Mouse (Mus musculus): ENCODE measurements around the gene Tpcn2. TPM values are rescaled to one million over a fixed set of nuclear protein-coding genes. Genes with fewer than 3 reads are reported as not detected.

Gene Tpcn2
- polyA plus RNA-seq, 1 experiment from 2014 or later = 5.4 TPM

GRCm38 (mm10) chr7:145287410-145287809, 3.6 kb upstream of the Tpcn2 start:
- Histone ChIP-seq H3K4me2 (ENCODE audit: low read depth, low read length) (no peak overlapping the region), H3K4me1 (ENCODE audit: control insufficient read depth, insufficient read depth, low read length) (peaks cover 16% of the 10 kb centered on the region), H3K9me3 (replicated peaks; ENCODE audit: control insufficient read depth, low read length) (no peaks in the 10 kb centered on the region), H3K27ac (ENCODE audit: low read length) (no peak overlapping the region), H3K9ac (ENCODE audit: low read length) (no peak overlapping the region), H3K4me3 (ENCODE audit: low read length) (no peak overlapping the region), H3K36me3 (ENCODE audit: control insufficient read depth, insufficient read depth) (no peaks in the 10 kb centered on the region), H3K27me3 (ENCODE audit: control insufficient read depth, insufficient read depth, low read length) (no peaks in the 10 kb centered on the region)
- WGBS = 40% methylated on average over 6 of the region's 6 CpGs
- no peak for ATAC-seq (replicated peaks; ENCODE audit: extremely low read depth, insufficient read depth, low FRiP score)

- no peaks in the 10 kb centered on the region for H3K27me3 ChIP-seq (ENCODE audit: control insufficient read depth, insufficient read depth, low read length)
- H3K9me3 ChIP-seq (replicated peaks; ENCODE audit: control insufficient read depth, low read length) = no peaks in the 10 kb centered on the region
- no peak overlapping the region for H3K9ac ChIP-seq (ENCODE audit: low read length)
- H3K27ac ChIP-seq (ENCODE audit: low read length) = no peak overlapping the region
- no peaks in the 10 kb centered on the region for H3K36me3 ChIP-seq (ENCODE audit: control insufficient read depth, insufficient read depth)
- H3K4me2 ChIP-seq (ENCODE audit: low read depth, low read length) = no peak overlapping the region
- H3K4me1 ChIP-seq (ENCODE audit: control insufficient read depth, insufficient read depth, low read length) = peaks cover 16% of the 10 kb centered on the region
- ATAC-seq (replicated peaks; ENCODE audit: extremely low read depth, insufficient read depth, low FRiP score) = no peak
- no peak overlapping the region for H3K4me3 ChIP-seq (ENCODE audit: low read length)
- 83% methylated on average over 4 of the region's 4 CpGs for WGBS
These were observed 1.7 kb upstream of the Tpcn2 start for GRCm38 (mm10) chr7:145285476-145285875.

GRCm38 (mm10) chr7:145284293-145284692, 482 bp upstream of the Tpcn2 start:
- no peak overlapping the region for H3K9ac ChIP-seq (ENCODE audit: low read length)
- H3K4me2 ChIP-seq (ENCODE audit: low read depth, low read length) = peak overlapping the region; percentile 80
- no peaks in the 10 kb centered on the region for H3K27me3 ChIP-seq (ENCODE audit: control insufficient read depth, insufficient read depth, low read length)
- 59% methylated on average over 3 of the region's 3 CpGs for WGBS
- no peaks in the 10 kb centered on the region for H3K9me3 ChIP-seq (replicated peaks; ENCODE audit: control insufficient read depth, low read length)
- peaks cover 14% of the 10 kb centered on the region for H3K4me1 ChIP-seq (ENCODE audit: control insufficient read depth, insufficient read depth, low read length)
- H3K27ac ChIP-seq (ENCODE audit: low read length) = no peak overlapping the region
- no peak for ATAC-seq (replicated peaks; ENCODE audit: extremely low read depth, insufficient read depth, low FRiP score)
- H3K36me3 ChIP-seq (ENCODE audit: control insufficient read depth, insufficient read depth) = 0 out of 2 replicates have a peak, but pooled peaks cover 3% of the 10 kb centered on the region
- H3K4me3 ChIP-seq (ENCODE audit: low read length) = peak overlapping the region; percentile 61

- Histone ChIP-seq H3K4me3 (ENCODE audit: low read length) (peak overlapping the region; percentile 61), H3K36me3 (ENCODE audit: control insufficient read depth, insufficient read depth) (peaks cover 7% of the 10 kb centered on the region; the same call in 1 of the 2 replicates), H3K4me2 (ENCODE audit: low read depth, low read length) (peak overlapping the region; percentile 80), H3K27me3 (ENCODE audit: control insufficient read depth, insufficient read depth, low read length) (no peaks in the 10 kb centered on the region), H3K9ac (ENCODE audit: low read length) (peak overlapping the region; percentile 80), H3K9me3 (replicated peaks; ENCODE audit: control insufficient read depth, low read length) (no peaks in the 10 kb centered on the region), H3K27ac (ENCODE audit: low read length) (no peak overlapping the region; the same call in 1 of the 2 replicates), H3K4me1 (ENCODE audit: control insufficient read depth, insufficient read depth, low read length) (peaks cover 14% of the 10 kb centered on the region)
- whole genome bisulfite sequencing = 54% methylated on average over 4 of the region's 4 CpGs
- ATAC-seq (replicated peaks; ENCODE audit: extremely low read depth, insufficient read depth, low FRiP score) = no peak
These were observed 770 bp downstream of the Tpcn2 start for GRCm38 (mm10) chr7:145283041-145283440.

GRCm38 (mm10) chr7:145281396-145281795, 2.4 kb downstream of the Tpcn2 start:
- H3K27me3 ChIP-seq (ENCODE audit: control insufficient read depth, insufficient read depth, low read length) = no peaks in the 10 kb centered on the region
- no peak overlapping the region for H3K4me2 ChIP-seq (ENCODE audit: low read depth, low read length)
- H3K9me3 ChIP-seq (replicated peaks; ENCODE audit: control insufficient read depth, low read length) = no peaks in the 10 kb centered on the region
- no peak for ATAC-seq (replicated peaks; ENCODE audit: extremely low read depth, insufficient read depth, low FRiP score)
- H3K9ac ChIP-seq (ENCODE audit: low read length) = no peak overlapping the region
- peaks cover 12% of the 10 kb centered on the region; the same call in 1 of the 2 replicates for H3K36me3 ChIP-seq (ENCODE audit: control insufficient read depth, insufficient read depth)
- no peak overlapping the region for H3K27ac ChIP-seq (ENCODE audit: low read length)
- WGBS = 83% methylated on average over 4 of the region's 4 CpGs
- H3K4me1 ChIP-seq (ENCODE audit: control insufficient read depth, insufficient read depth, low read length) = peaks cover 8% of the 10 kb centered on the region
- H3K4me3 ChIP-seq (ENCODE audit: low read length) = no peak overlapping the region

GRCm38 (mm10) chr7:145275488-145275887, 8.3 kb downstream of the Tpcn2 start:
- Histone ChIP-seq H3K4me1 (ENCODE audit: control insufficient read depth, insufficient read depth, low read length) (no peaks in the 10 kb centered on the region), H3K4me2 (ENCODE audit: low read depth, low read length) (no peak overlapping the region), H3K27me3 (ENCODE audit: control insufficient read depth, insufficient read depth, low read length) (no peaks in the 10 kb centered on the region), H3K9ac (ENCODE audit: low read length) (no peak overlapping the region), H3K4me3 (ENCODE audit: low read length) (no peak overlapping the region), H3K36me3 (ENCODE audit: control insufficient read depth, insufficient read depth) (peaks cover 33% of the 10 kb centered on the region), H3K27ac (ENCODE audit: low read length) (no peak overlapping the region), H3K9me3 (replicated peaks; ENCODE audit: control insufficient read depth, low read length) (no peaks in the 10 kb centered on the region)
- no peak for ATAC-seq (replicated peaks; ENCODE audit: extremely low read depth, insufficient read depth, low FRiP score)
- WGBS = 83% methylated on average over 3 of the region's 3 CpGs

GRCm38 (mm10) chr7:145270955-145271354, 12.9 kb downstream of the Tpcn2 start:
- Histone ChIP-seq H3K4me3 (ENCODE audit: low read length) (no peak overlapping the region), H3K36me3 (ENCODE audit: control insufficient read depth, insufficient read depth) (peaks cover 38% of the 10 kb centered on the region), H3K4me1 (ENCODE audit: control insufficient read depth, insufficient read depth, low read length) (no peaks in the 10 kb centered on the region), H3K9ac (ENCODE audit: low read length) (no peak overlapping the region), H3K4me2 (ENCODE audit: low read depth, low read length) (no peak overlapping the region), H3K9me3 (replicated peaks; ENCODE audit: control insufficient read depth, low read length) (no peaks in the 10 kb centered on the region), H3K27ac (ENCODE audit: low read length) (no peak overlapping the region), H3K27me3 (ENCODE audit: control insufficient read depth, insufficient read depth, low read length) (no peaks in the 10 kb centered on the region)
- ATAC-seq (replicated peaks; ENCODE audit: extremely low read depth, insufficient read depth, low FRiP score) = no peak
- WGBS = 84% methylated on average over 5 of the region's 5 CpGs

- Histone ChIP-seq H3K27me3 (ENCODE audit: control insufficient read depth, insufficient read depth, low read length) (no peaks in the 10 kb centered on the region), H3K4me2 (ENCODE audit: low read depth, low read length) (no peak overlapping the region), H3K9me3 (replicated peaks; ENCODE audit: control insufficient read depth, low read length) (no peaks in the 10 kb centered on the region), H3K4me3 (ENCODE audit: low read length) (no peak overlapping the region), H3K27ac (ENCODE audit: low read length) (no peak overlapping the region), H3K9ac (ENCODE audit: low read length) (no peak overlapping the region), H3K4me1 (ENCODE audit: control insufficient read depth, insufficient read depth, low read length) (no peaks in the 10 kb centered on the region), H3K36me3 (ENCODE audit: control insufficient read depth, insufficient read depth) (peaks cover 33% of the 10 kb centered on the region)
- WGBS = 90% methylated on average over 7 of the region's 7 CpGs
- ATAC-seq (replicated peaks; ENCODE audit: extremely low read depth, insufficient read depth, low FRiP score) = no peak
These were observed 14.9 kb downstream of the Tpcn2 start for GRCm38 (mm10) chr7:145268890-145269289.

GRCm38 (mm10) chr7:145266011-145266410, 17.8 kb downstream of the Tpcn2 start:
- no peak for ATAC-seq (replicated peaks; ENCODE audit: extremely low read depth, insufficient read depth, low FRiP score)
- Histone ChIP-seq H3K27ac (ENCODE audit: low read length) (no peak overlapping the region; the same call in 1 of the 2 replicates), H3K4me1 (ENCODE audit: control insufficient read depth, insufficient read depth, low read length) (no peaks in the 10 kb centered on the region), H3K9me3 (replicated peaks; ENCODE audit: control insufficient read depth, low read length) (no peaks in the 10 kb centered on the region), H3K4me3 (ENCODE audit: low read length) (no peak overlapping the region), H3K9ac (ENCODE audit: low read length) (no peak overlapping the region), H3K4me2 (ENCODE audit: low read depth, low read length) (no peak overlapping the region), H3K27me3 (ENCODE audit: control insufficient read depth, insufficient read depth, low read length) (no peaks in the 10 kb centered on the region), H3K36me3 (ENCODE audit: control insufficient read depth, insufficient read depth) (peaks cover 17% of the 10 kb centered on the region)
- WGBS = 73% methylated on average over 2 of the region's 2 CpGs

Data from heart, embryonic 16.5 days (tissue).